Mouse (Mus musculus) forebrain, embryonic 12.5 days (tissue): ENCODE measurements around the gene Prss50. TPM values are rescaled to one million over a fixed set of nuclear protein-coding genes. Genes with fewer than 3 reads are reported as not detected.
"Not testable (repeated sequence)": the region's sequence is repeated elsewhere in the genome, so short reads cannot be mapped to it uniquely, and the experiment has no call there.

Source experiments
- ATAC-seq: fragments of 200-750 bp; cut with Nextera tagmentation; 2 replicates; pipeline ENCODE4 v1.8.0; 2017; ENCODE audit warnings: moderate TSS enrichment; ENCODE audit not compliant: low FRiP score
- H3K27ac ChIP-seq: fragments of 300-500 bp; sonication (generic); 2 replicates; pipeline ENCODE4 v1.5.1; 2016; ENCODE audit warnings: mild to moderate bottlenecking
- H3K27me3 ChIP-seq: fragments of 300-500 bp; sonication (generic); 2 replicates; pipeline ENCODE4 v1.6.1; 2016; ENCODE audit warnings: mild to moderate bottlenecking
- H3K36me3 ChIP-seq: fragments of 300-500 bp; sonication (generic); replicated peaks from 2 replicates; pipeline ENCODE4 v1.6.1; 2016; ENCODE audit warnings: mild to moderate bottlenecking
- H3K4me1 ChIP-seq: fragments of 300-500 bp; sonication (generic); 2 replicates; pipeline ENCODE4 v1.6.1; 2016
- H3K4me2 ChIP-seq: fragments of 300-500 bp; sonication (generic); 2 replicates; pipeline ENCODE4 v1.6.1; 2016; ENCODE audit warnings: mild to moderate bottlenecking, moderate library complexity
- H3K4me3 ChIP-seq: fragments of 300-500 bp; sonication (generic); replicated peaks from 2 replicates; pipeline ENCODE4 v1.5.1; 2016; ENCODE audit warnings: mild to moderate bottlenecking
- H3K9ac ChIP-seq: fragments of 300-500 bp; sonication (generic); 2 replicates; pipeline ENCODE4 v1.6.1; 2016; ENCODE audit warnings: mild to moderate bottlenecking
- H3K9me3 ChIP-seq: fragments of 300-500 bp; sonication (generic); 2 replicates; pipeline ENCODE4 v1.6.1; 2016
- WGBS: fragments of 180-500 bp; shearing (Covaris S2); methylation state at CpG from one replicate; pipeline ENCODE4 v1.1.7; 2016; 5-methylcytosine and 5-hydroxymethylcytosine counted together
- polyA plus RNA-seq: library from polyadenylated mRNA; unstranded; fragments of >200 nt; fragmentation: Nextera tagmentation; extraction: Ambion mirVana; gene quantifications from 2 replicates; pipeline ENCODE4 v1.2.1, GENCODE M21; 2016

Prss50 gene
- polyA plus RNA-seq = 0.17 TPM in 1 of 2 replicates, not detected in the other

- H3K27ac ChIP-seq = no peak within 1 kb of the TSS
- WGBS = 11% methylated on average over 41 of the region's 50 CpGs
Measured at GRCm38 (mm10) chr9:110857781-110858472, at the start of gene Prss50. TSS of gene Prss50 (plus strand) at chr9:110857967.

GRCm38 (mm10) chr9:110810051-110810450, 47.7 kb upstream of the Prss50 start:
- Histone ChIP-seq H3K36me3 (no peaks in the 10 kb centered on the region), H3K27ac (no peak overlapping the region), H3K4me1 (no peaks in the 10 kb centered on the region), H3K9me3 (no peaks in the 10 kb centered on the region), H3K9ac (no peak overlapping the region), H3K4me3 (no peak overlapping the region), H3K4me2 (no peak overlapping the region), H3K27me3 (no peaks in the 10 kb centered on the region)
- ATAC-seq = no peak
- 85% methylated on average over 4 of the region's 4 CpGs for WGBS

More at GRCm38 (mm10) chr9:110857781-110858472, at the start of gene Prss50:
- Histone ChIP-seq H3K36me3 (no peaks in the 10 kb centered on the region), H3K4me2 (peak within 1 kb of the TSS; percentile 59), H3K9me3 (no peaks in the 10 kb centered on the region), H3K4me3 (peak within 1 kb of the TSS; percentile 35), H3K4me1 (peaks cover 7% of the 10 kb centered on the region), H3K27me3 (peaks cover 32% of the 10 kb centered on the region), H3K9ac (peak within 1 kb of the TSS; percentile 27; the same call in 1 of the 2 replicates)
- ATAC-seq = no peak

GRCm38 (mm10) chr9:110813789-110814188, 44.0 kb upstream of the Prss50 start, which contains the start of gene Prss44:
TSS of gene Prss44 (plus strand) at chr9:110813994.
- H3K4me2 ChIP-seq = no peak within 1 kb of the TSS

GRCm38 (mm10) chr9:110820546-110820945, 37.2 kb upstream of the Prss50 start:
- H3K9ac ChIP-seq, H3K4me1 ChIP-seq, H3K4me2 ChIP-seq, H3K27ac ChIP-seq, ATAC-seq, H3K36me3 ChIP-seq, H3K4me3 ChIP-seq, H3K27me3 ChIP-seq, H3K9me3 ChIP-seq: not testable (repeated sequence)

More at GRCm38 (mm10) chr9:110813789-110814188, 44.0 kb upstream of the Prss50 start, which contains the start of gene Prss44:
- WGBS = 74% methylated on average over 18 of the region's 18 CpGs
- Histone ChIP-seq H3K9ac (no peak within 1 kb of the TSS), H3K36me3 (no peaks in the 10 kb centered on the region), H3K27ac (no peak within 1 kb of the TSS), H3K27me3 (no peaks in the 10 kb centered on the region), H3K9me3 (no peaks in the 10 kb centered on the region), H3K4me3 (no peak within 1 kb of the TSS), H3K4me1 (no peaks in the 10 kb centered on the region)
- no peak for ATAC-seq

GRCm38 (mm10) chr9:110821436-110821835, 36.3 kb upstream of the Prss50 start:
- H3K4me1 ChIP-seq = no peaks in the 10 kb centered on the region
- H3K27ac ChIP-seq = no peak overlapping the region
- no peaks in the 10 kb centered on the region for H3K36me3 ChIP-seq
- H3K4me3 ChIP-seq = no peak overlapping the region
- no peaks in the 10 kb centered on the region for H3K9me3 ChIP-seq
- 84% methylated on average over 7 of the region's 7 CpGs for WGBS
- ATAC-seq = no peak
- H3K9ac ChIP-seq = no peak overlapping the region
- no peaks in the 10 kb centered on the region for H3K27me3 ChIP-seq
- H3K4me2 ChIP-seq = no peak overlapping the region

GRCm38 (mm10) chr9:110825426-110825825, 32.3 kb upstream of the Prss50 start:
- 80% methylated on average over 4 of the region's 4 CpGs for WGBS
- Histone ChIP-seq H3K27me3 (no peaks in the 10 kb centered on the region), H3K4me3 (no peak overlapping the region), H3K27ac (no peak overlapping the region), H3K36me3 (no peaks in the 10 kb centered on the region), H3K4me1 (no peaks in the 10 kb centered on the region), H3K9me3 (no peaks in the 10 kb centered on the region), H3K4me2 (no peak overlapping the region), H3K9ac (no peak overlapping the region)
- ATAC-seq = no peak

GRCm38 (mm10) chr9:110825832-110826231, 31.9 kb upstream of the Prss50 start:
- Histone ChIP-seq H3K4me2 (no peak overlapping the region), H3K9me3 (no peaks in the 10 kb centered on the region), H3K36me3 (no peaks in the 10 kb centered on the region), H3K4me1 (no peaks in the 10 kb centered on the region), H3K27ac (no peak overlapping the region), H3K27me3 (no peaks in the 10 kb centered on the region), H3K9ac (no peak overlapping the region), H3K4me3 (no peak overlapping the region)
- WGBS = 77% methylated on average over 7 of the region's 7 CpGs
- no peak for ATAC-seq

- no peak within 1 kb of the TSS for H3K4me2 ChIP-seq
- WGBS = 88% methylated on average over 3 of the region's 3 CpGs
- no peak for ATAC-seq
- H3K9ac ChIP-seq = no peak within 1 kb of the TSS
- H3K27ac ChIP-seq = no peak within 1 kb of the TSS
- no peaks in the 10 kb centered on the region for H3K36me3 ChIP-seq
- no peaks in the 10 kb centered on the region for H3K4me1 ChIP-seq
- no peaks in the 10 kb centered on the region for H3K9me3 ChIP-seq
- no peaks in the 10 kb centered on the region for H3K27me3 ChIP-seq
- H3K4me3 ChIP-seq = no peak within 1 kb of the TSS
Measured at GRCm38 (mm10) chr9:110826390-110826789, 31.4 kb upstream of the Prss50 start, which contains the start of gene Prss43. TSS of gene Prss43 (plus strand) at chr9:110826690.

GRCm38 (mm10) chr9:110833021-110833420, 24.7 kb upstream of the Prss50 start:
- 80% methylated on average over 5 of the region's 5 CpGs for WGBS
- Histone ChIP-seq H3K4me1 (peaks cover 5% of the 10 kb centered on the region), H3K4me3 (no peak overlapping the region), H3K27me3 (no peaks in the 10 kb centered on the region), H3K9me3 (no peaks in the 10 kb centered on the region), H3K27ac (no peak overlapping the region), H3K4me2 (no peak overlapping the region), H3K36me3 (no peaks in the 10 kb centered on the region), H3K9ac (no peak overlapping the region)
- ATAC-seq = no peak

- Histone ChIP-seq H3K27me3 (no peaks in the 10 kb centered on the region), H3K27ac (no peak within 1 kb of the TSS), H3K36me3 (no peaks in the 10 kb centered on the region), H3K4me1 (peaks cover 5% of the 10 kb centered on the region), H3K9me3 (no peaks in the 10 kb centered on the region), H3K4me3 (no peak within 1 kb of the TSS), H3K4me2 (0 out of 2 replicates have a peak within 1 kb of the TSS, but pooled peaks have one; percentile 15), H3K9ac (no peak within 1 kb of the TSS)
- WGBS = 73% methylated on average over 19 of the region's 19 CpGs
- no peak for ATAC-seq
Measured at GRCm38 (mm10) chr9:110834411-110834810, 23.4 kb upstream of the Prss50 start, which contains the start of gene Prss45. TSS of gene Prss45 (plus strand) at chr9:110834588.

GRCm38 (mm10) chr9:110834961-110835360, 22.8 kb upstream of the Prss50 start:
- no peaks in the 10 kb centered on the region for H3K9me3 ChIP-seq

GRCm38 (mm10) chr9:110836112-110836511, 21.7 kb upstream of the Prss50 start:
- Histone ChIP-seq H3K4me3 (no peak overlapping the region), H3K27ac (no peak overlapping the region), H3K4me1 (peaks cover 10% of the 10 kb centered on the region), H3K36me3 (no peaks in the 10 kb centered on the region), H3K27me3 (no peaks in the 10 kb centered on the region), H3K9ac (no peak overlapping the region), H3K9me3 (no peaks in the 10 kb centered on the region), H3K4me2 (no peak overlapping the region)
- WGBS = 51% methylated on average over 2 of the region's 2 CpGs
- ATAC-seq = no peak

More at GRCm38 (mm10) chr9:110834961-110835360, 22.8 kb upstream of the Prss50 start:
- no peak overlapping the region for H3K9ac ChIP-seq
- H3K27me3 ChIP-seq = no peaks in the 10 kb centered on the region
- H3K27ac ChIP-seq = no peak overlapping the region
- no peak for ATAC-seq
- WGBS = 33% methylated on average over 10 of the region's 10 CpGs
- 0 out of 2 replicates have a peak overlapping the region, but pooled peaks have one; percentile 15 for H3K4me2 ChIP-seq
- H3K36me3 ChIP-seq = no peaks in the 10 kb centered on the region
- peaks cover 5% of the 10 kb centered on the region for H3K4me1 ChIP-seq
- H3K4me3 ChIP-seq = no peak overlapping the region

- no peak for ATAC-seq
- H3K4me2 ChIP-seq = no peak overlapping the region
- no peaks in the 10 kb centered on the region for H3K36me3 ChIP-seq
- H3K9me3 ChIP-seq = no peaks in the 10 kb centered on the region
- H3K27me3 ChIP-seq = no peaks in the 10 kb centered on the region
- H3K4me1 ChIP-seq = peaks cover 9% of the 10 kb centered on the region
- no peak overlapping the region for H3K27ac ChIP-seq
- H3K9ac ChIP-seq = no peak overlapping the region
- WGBS = 89% methylated on average over 6 of the region's 6 CpGs
- no peak overlapping the region for H3K4me3 ChIP-seq
Measured at GRCm38 (mm10) chr9:110840905-110841304, 16.9 kb upstream of the Prss50 start.
